Mouse (Mus musculus) bone marrow macrophage, adult 2 months (primary cell): ENCODE data around the gene St8sia1.

ENCODE experiments used
- CTCF ChIP-seq: IDR thresholded peaks from 2 replicates; pipeline ENCODE4 v1.5.1; 2012; ENCODE audit warnings: low read depth, mild to moderate bottlenecking, low read length, moderate library complexity
- POLR2A ChIP-seq: IDR thresholded peaks from 2 replicates; pipeline ENCODE4 v1.6.1; 2012; ENCODE audit warnings: mild to moderate bottlenecking, low read depth, low read length, borderline replicate concordance

DNA sequence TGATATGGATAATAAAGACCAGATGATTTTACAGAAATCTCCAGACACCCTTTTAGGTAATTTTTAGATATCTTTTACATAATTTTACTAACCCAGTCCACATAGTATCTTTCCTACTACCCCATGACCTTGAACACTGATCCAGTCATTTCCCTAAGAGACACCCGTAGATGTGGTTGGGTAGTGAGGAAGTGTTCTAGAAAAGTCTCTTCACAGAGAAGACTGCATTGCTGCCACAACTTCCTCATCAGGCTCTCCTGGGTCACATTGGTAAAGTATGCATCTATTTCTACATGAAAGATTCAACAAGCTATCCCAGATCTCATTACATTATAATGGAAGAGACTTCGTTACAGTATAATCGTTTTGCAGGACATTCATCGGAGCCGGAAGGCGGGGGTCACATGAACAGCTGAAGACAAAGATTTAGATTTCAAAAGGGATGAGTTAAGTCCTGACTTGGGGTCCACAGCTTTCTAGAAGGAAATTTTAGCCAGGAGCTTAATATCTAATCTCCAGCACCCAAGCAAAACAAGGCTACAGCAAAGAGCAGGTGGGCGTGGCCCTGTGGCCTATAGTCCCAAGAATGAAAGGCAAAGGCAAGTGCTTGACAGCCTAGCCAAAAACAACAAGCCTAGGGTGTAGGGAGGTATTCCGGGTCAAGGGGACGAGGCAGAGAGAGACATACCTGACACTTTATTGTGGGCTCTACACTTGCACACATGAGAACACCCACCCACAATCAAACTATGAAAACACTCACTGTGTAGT is 75.1 kb downstream of the St8sia1 start:
- no peak for TF ChIP-seq POLR2A
- TF ChIP-seq CTCF = no peak
